Mouse (Mus musculus) lung, embryonic 14.5 days (tissue): ENCODE data around the gene Pygl. TPM values are rescaled to one million over a fixed set of nuclear protein-coding genes. Genes with fewer than 3 reads are reported as not detected.
A peak's percentile ranks its signal among the peaks of the same experiment; 100 is the strongest.

Experiments used
- ATAC-seq: fragments of 200-750 bp; cut with Nextera tagmentation; 2 replicates; pipeline ENCODE4 v1.8.0; 2017; ENCODE audit warnings: mild to moderate bottlenecking, moderate TSS enrichment, moderate library complexity; ENCODE audit not compliant: insufficient read depth
- DNase-seq: peaks from one replicate; pipeline ENCODE4 v3.0.0-alpha.2; 2015
- H3K27ac ChIP-seq: fragments of 300-500 bp; sonication (generic); 2 replicates; pipeline ENCODE4 v1.5.1; 2014; ENCODE audit warnings: low read depth, mild to moderate bottlenecking, moderate library complexity
- H3K27me3 ChIP-seq: fragments of 300-500 bp; sonication (generic); 2 replicates; pipeline ENCODE4 v1.6.1; 2014; ENCODE audit warnings: low read length, control low read depth; ENCODE audit not compliant: insufficient read depth
- H3K36me3 ChIP-seq: fragments of 300-500 bp; sonication (generic); 2 replicates; pipeline ENCODE4 v1.6.1; 2014; ENCODE audit warnings: control low read depth; ENCODE audit not compliant: insufficient read depth
- H3K4me1 ChIP-seq: fragments of 300-500 bp; sonication (generic); 2 replicates; pipeline ENCODE4 v1.6.1; 2014; ENCODE audit warnings: antibody characterized with exemption, control low read depth; ENCODE audit not compliant: insufficient read depth
- H3K4me2 ChIP-seq: fragments of 300-500 bp; sonication (generic); 2 replicates; pipeline ENCODE4 v1.6.1; 2014; ENCODE audit warnings: mild to moderate bottlenecking
- H3K4me3 ChIP-seq: fragments of 300-500 bp; sonication (generic); 2 replicates; pipeline ENCODE4 v1.5.1; 2014; ENCODE audit warnings: low read depth, low read length
- H3K9ac ChIP-seq: fragments of 300-500 bp; sonication (generic); 2 replicates; pipeline ENCODE4 v1.6.1; 2014
- H3K9me3 ChIP-seq: fragments of 300-500 bp; sonication (generic); 2 replicates; pipeline ENCODE4 v1.6.1; 2016; ENCODE audit warnings: low read depth, low read length, control low read depth
- CTCF ChIP-seq: IDR thresholded peaks from 2 replicates; pipeline ENCODE4 v1.5.1; 2016; ENCODE audit warnings: antibody characterized with exemption, low read depth
- WGBS: fragments of 180-500 bp; shearing (Covaris S2); extraction: QIAGEN DNeasy Blood & Tissue Kit; methylation state at CpG from one replicate; pipeline ENCODE4 v1.1.7; 2014; 5-methylcytosine and 5-hydroxymethylcytosine counted together
- polyA plus RNA-seq: library from polyadenylated mRNA; unstranded; fragments of >200 nt; fragmentation: Nextera tagmentation; extraction: Ambion mirVana; gene quantifications from 2 replicates; pipeline ENCODE4 v1.2.1, GENCODE M21; 2014

The Pygl gene
- polyA plus RNA-seq, 1 experiment from 2014 or later = 39.0 TPM

- no peak for TF ChIP-seq CTCF
- Histone ChIP-seq H3K9me3 (no peaks in the 10 kb centered on the region), H3K4me1 (peaks cover 4% of the 10 kb centered on the region; the same call in 1 of the 2 replicates), H3K4me2 (peak overlapping the region; percentile 92), H3K36me3 (0 out of 2 replicates have a peak, but pooled peaks cover 2% of the 10 kb centered on the region), H3K9ac (peak overlapping the region; percentile 60), H3K27ac (peak overlapping the region; percentile 75; the same call in 1 of the 2 replicates), H3K4me3 (peak overlapping the region; percentile 54), H3K27me3 (no peaks in the 10 kb centered on the region)
- ATAC-seq (peak; percentile 3; the same call in 1 of the 2 replicates), DNase-seq (no peak)
- 22% methylated on average over 5 of the region's 5 CpGs for WGBS
These were observed 4.6 kb downstream of the Pygl start for GRCm38 (mm10) chr12:70226655-70227054.

- H3K4me3 ChIP-seq = no peak overlapping the region
- no peaks in the 10 kb centered on the region for H3K27me3 ChIP-seq
- H3K4me2 ChIP-seq = no peak overlapping the region
- H3K9ac ChIP-seq = no peak overlapping the region
- ATAC-seq = no peak
- no peak for DNase-seq
- no peaks in the 10 kb centered on the region for H3K9me3 ChIP-seq
- 0 out of 2 replicates have a peak, but pooled peaks cover 3% of the 10 kb centered on the region for H3K36me3 ChIP-seq
- H3K27ac ChIP-seq = no peak overlapping the region
- H3K4me1 ChIP-seq = peaks cover 4% of the 10 kb centered on the region; the same call in 1 of the 2 replicates
- TF ChIP-seq CTCF = no peak
- WGBS = 38% methylated on average over 4 of the region's 4 CpGs
These were observed 8.0 kb downstream of the Pygl start for GRCm38 (mm10) chr12:70223331-70223730.

- Histone ChIP-seq H3K4me1 (0 out of 2 replicates have a peak, but pooled peaks cover under 1% of the 10 kb centered on the region), H3K36me3 (peaks cover 6% of the 10 kb centered on the region; the same call in 1 of the 2 replicates), H3K27me3 (no peaks in the 10 kb centered on the region), H3K27ac (no peak overlapping the region), H3K9ac (no peak overlapping the region), H3K4me3 (no peak overlapping the region), H3K9me3 (no peaks in the 10 kb centered on the region), H3K4me2 (no peak overlapping the region)
- no peak for ATAC-seq
- 68% methylated on average over 5 of the region's 5 CpGs for WGBS
- no peak for DNase-seq
- no peak for TF ChIP-seq CTCF
These were observed 9.9 kb downstream of the Pygl start for GRCm38 (mm10) chr12:70221425-70221824.

- DNase-seq (no peak), ATAC-seq (no peak)
- H3K27ac ChIP-seq = no peak overlapping the region
These were observed 12.3 kb downstream of the Pygl start for GRCm38 (mm10) chr12:70218795-70219540.

DNA sequence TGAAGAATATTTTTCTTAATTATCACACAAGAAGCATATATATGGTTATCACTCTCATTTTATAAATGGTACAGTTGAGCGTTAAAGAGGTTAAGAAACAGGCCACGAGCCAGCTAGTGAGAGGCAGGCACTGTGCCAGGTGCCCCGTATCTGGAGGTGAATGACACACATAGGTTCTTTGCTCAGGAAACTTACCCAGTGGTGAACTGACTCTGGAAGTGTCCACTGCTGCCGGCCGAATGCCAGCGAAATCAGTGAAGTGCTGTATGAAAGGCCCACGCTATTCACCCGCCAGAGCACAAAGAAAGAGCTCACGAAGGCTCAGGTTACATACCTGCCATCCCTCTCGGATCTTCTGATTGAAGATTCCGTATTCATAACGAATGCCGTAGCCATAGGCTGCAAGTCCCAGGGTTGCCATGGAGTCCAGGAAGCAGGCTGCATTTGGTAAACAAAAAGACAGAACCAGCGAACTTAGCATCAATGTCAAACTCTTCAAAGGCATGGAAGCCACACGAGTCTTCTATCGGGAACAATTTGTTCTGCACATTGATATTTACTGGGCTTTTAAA is 15.0 kb downstream of the Pygl start:
- no peak for TF ChIP-seq CTCF
- H3K4me2 ChIP-seq = no peak overlapping the region
- ATAC-seq = no peak
- no peak overlapping the region for H3K27ac ChIP-seq
- no peaks in the 10 kb centered on the region for H3K4me1 ChIP-seq
- H3K36me3 ChIP-seq = peaks cover 3% of the 10 kb centered on the region; the same call in 1 of the 2 replicates
- 52% methylated on average over 16 of the region's 16 CpGs for WGBS
- no peak overlapping the region for H3K4me3 ChIP-seq
- H3K9me3 ChIP-seq = no peaks in the 10 kb centered on the region
- no peaks in the 10 kb centered on the region for H3K27me3 ChIP-seq
- DNase-seq = peak; percentile 51
- no peak overlapping the region for H3K9ac ChIP-seq

More at GRCm38 (mm10) chr12:70218795-70219540, 12.3 kb downstream of the Pygl start:
- no peaks in the 10 kb centered on the region for H3K27me3 ChIP-seq
- peaks cover 6% of the 10 kb centered on the region; the same call in 1 of the 2 replicates for H3K36me3 ChIP-seq
- H3K4me3 ChIP-seq = no peak overlapping the region
- WGBS = 73% methylated on average over 8 of the region's 8 CpGs
- no peak overlapping the region for H3K9ac ChIP-seq
- H3K9me3 ChIP-seq = no peaks in the 10 kb centered on the region
- no peaks in the 10 kb centered on the region for H3K4me1 ChIP-seq
- TF ChIP-seq CTCF = no peak
- no peak overlapping the region for H3K4me2 ChIP-seq

- no peak overlapping the region for H3K4me2 ChIP-seq
- H3K4me3 ChIP-seq = no peak overlapping the region
- no peak for ATAC-seq
- H3K27ac ChIP-seq = no peak overlapping the region
- H3K9me3 ChIP-seq = no peaks in the 10 kb centered on the region
- no peak for TF ChIP-seq CTCF
- H3K4me1 ChIP-seq = no peaks in the 10 kb centered on the region
- H3K36me3 ChIP-seq = peaks cover 3% of the 10 kb centered on the region; the same call in 1 of the 2 replicates
- H3K9ac ChIP-seq = no peak overlapping the region
- 76% methylated on average over 8 of the region's 8 CpGs for WGBS
- no peak for DNase-seq
- H3K27me3 ChIP-seq = no peaks in the 10 kb centered on the region
These were observed 17.0 kb downstream of the Pygl start for GRCm38 (mm10) chr12:70214281-70214680.

GRCm38 (mm10) chr12:70213601-70214000 is 17.7 kb downstream of the Pygl start:
- no peak for DNase-seq

More at GRCm38 (mm10) chr12:70213601-70214000, 17.7 kb downstream of the Pygl start:
- no peaks in the 10 kb centered on the region for H3K9me3 ChIP-seq
- no peak overlapping the region for H3K27ac ChIP-seq
- no peak for TF ChIP-seq CTCF
- H3K4me3 ChIP-seq = no peak overlapping the region
- no peak for ATAC-seq
- no peak overlapping the region for H3K4me2 ChIP-seq
- WGBS = 85% methylated on average over 6 of the region's 6 CpGs
- H3K27me3 ChIP-seq = no peaks in the 10 kb centered on the region
- H3K9ac ChIP-seq = no peak overlapping the region
- peaks cover 3% of the 10 kb centered on the region; the same call in 1 of the 2 replicates for H3K36me3 ChIP-seq
- H3K4me1 ChIP-seq = no peaks in the 10 kb centered on the region
